Mouse (Mus musculus): ENCODE results near the gene Fbxw13. TPM values are rescaled to one million over a fixed set of nuclear protein-coding genes. Genes with fewer than 3 reads are reported as not detected.

The Fbxw13 gene
- polyA plus RNA-seq, 1 experiment from 2014 or later: not detected

Other genes starting within 250 kb of the Fbxw13 start
- gene Col7a1, start 242.4 kb downstream of the Fbxw13 start, polyA plus RNA-seq (2015; fragmentation: Nextera tagmentation; extraction: Ambion mirVana): 0.86 and 1.0 TPM in 2 replicates
- gene Ucn2, start 210.0 kb downstream of the Fbxw13 start, polyA plus RNA-seq (2015; fragmentation: Nextera tagmentation; extraction: Ambion mirVana): not detected in 2 replicates
- gene Pfkfb4, start 204.2 kb downstream of the Fbxw13 start, polyA plus RNA-seq (2015; fragmentation: Nextera tagmentation; extraction: Ambion mirVana): 10.2 and 11.3 TPM in 2 replicates
- gene Shisa5, start 157.4 kb downstream of the Fbxw13 start, polyA plus RNA-seq (2015; fragmentation: Nextera tagmentation; extraction: Ambion mirVana): 83.2 and 98.3 TPM in 2 replicates
- gene Trex1, start 136.2 kb downstream of the Fbxw13 start, polyA plus RNA-seq (2015; fragmentation: Nextera tagmentation; extraction: Ambion mirVana): 12.7 and 14.0 TPM in 2 replicates
- 26.4 and 27.0 TPM in 2 replicates for gene Atrip, start 121.9 kb downstream of the Fbxw13 start, polyA plus RNA-seq (2015; fragmentation: Nextera tagmentation; extraction: Ambion mirVana)
- 11.2 and 11.5 TPM in 2 replicates for gene Ccdc51, start 113.5 kb downstream of the Fbxw13 start, polyA plus RNA-seq (2015; fragmentation: Nextera tagmentation; extraction: Ambion mirVana)
- gene Tma7, start 113.4 kb downstream of the Fbxw13 start, polyA plus RNA-seq (2015; fragmentation: Nextera tagmentation; extraction: Ambion mirVana): 519 and 556 TPM in 2 replicates
- 18.2 and 18.4 TPM in 2 replicates for gene Plxnb1, start 100.6 kb downstream of the Fbxw13 start, polyA plus RNA-seq (2015; fragmentation: Nextera tagmentation; extraction: Ambion mirVana)
- not detected in 2 replicates for gene Fbxw21, start 33.9 kb downstream of the Fbxw13 start, polyA plus RNA-seq (2015; fragmentation: Nextera tagmentation; extraction: Ambion mirVana)
- not detected in 2 replicates for gene Fbxw20, start 38.8 kb upstream of the Fbxw13 start, polyA plus RNA-seq (2015; fragmentation: Nextera tagmentation; extraction: Ambion mirVana)
- gene Fbxw14, start 91.7 kb upstream of the Fbxw13 start, polyA plus RNA-seq (2015; fragmentation: Nextera tagmentation; extraction: Ambion mirVana): not detected in 2 replicates
- gene Fbxw28, start 143.7 kb upstream of the Fbxw13 start, polyA plus RNA-seq (2015; fragmentation: Nextera tagmentation; extraction: Ambion mirVana): not detected in 2 replicates
- gene Fbxw22, start 208.3 kb upstream of the Fbxw13 start, polyA plus RNA-seq (2015; fragmentation: Nextera tagmentation; extraction: Ambion mirVana): not detected in 2 replicates